Mouse (Mus musculus) T-helper 2 cell (primary cell): ENCODE data around the gene Nfatc3.

Experiments used
- in situ Hi-C: fragments of 300-600 bp; cut with MboI, MseI; formaldehyde crosslinking; loops from one replicate; pipeline ENCODE4 v1.15.1; 2025; ENCODE audit warnings: high pct_unique_total_duplicates

The Nfatc3 gene

GRCm38 (mm10) chr8:106055038-106055437, 3.6 kb upstream of the Nfatc3 start:
- in situ Hi-C loops = loop anchor here (25.0 kb wide), 1 partner anchor 718 kb away; the partner anchor contains the start of genes Fhod1, Lrrc29, Slc9a5 and Tmem208

- in situ Hi-C loops = loop anchor here (25.0 kb wide), 1 partner anchor 719 kb away; the partner anchor contains the start of genes Fhod1, Lrrc29, Slc9a5 and Tmem208
These were observed 2.1 kb upstream of the Nfatc3 start for GRCm38 (mm10) chr8:106056455-106056982.

- in situ Hi-C loops = loop anchor here (25.0 kb wide), 1 partner anchor 722 kb away; the partner anchor contains the start of genes Fhod1, Lrrc29, Slc9a5 and Tmem208
These were observed 1.2 kb downstream of the Nfatc3 start for GRCm38 (mm10) chr8:106059613-106060371.

GRCm38 (mm10) chr8:106060521-106060920, 1.9 kb downstream of the Nfatc3 start:
- in situ Hi-C loops = loop anchor here (25.0 kb wide), 1 partner anchor 723 kb away; the partner anchor contains the start of genes Fhod1, Lrrc29, Slc9a5 and Tmem208

- in situ Hi-C loops = loop anchor here (25.0 kb wide), 1 partner anchor 724 kb away; the partner anchor contains the start of genes Fhod1, Lrrc29, Slc9a5 and Tmem208
These were observed 3.0 kb downstream of the Nfatc3 start for GRCm38 (mm10) chr8:106061686-106062085.

- in situ Hi-C loops = loop anchor here (25.0 kb wide), 1 partner anchor 726 kb away; the partner anchor contains the start of genes Fhod1, Lrrc29, Slc9a5 and Tmem208
These were observed 4.4 kb downstream of the Nfatc3 start for GRCm38 (mm10) chr8:106063046-106063445.

- in situ Hi-C loops = loop anchor here (25.0 kb wide), 1 partner anchor 729 kb away; the partner anchor contains the start of genes Fhod1, Lrrc29, Slc9a5 and Tmem208
These were observed 8.1 kb downstream of the Nfatc3 start for GRCm38 (mm10) chr8:106066721-106067120.

GRCm38 (mm10) chr8:106069565-106069964, 10.9 kb downstream of the Nfatc3 start:
- in situ Hi-C loops = loop anchor here (25.0 kb wide), 1 partner anchor 732 kb away; the partner anchor contains the start of genes Fhod1, Lrrc29, Slc9a5 and Tmem208

GRCm38 (mm10) chr8:106072113-106072512, 13.5 kb downstream of the Nfatc3 start:
- in situ Hi-C loops = loop anchor here (25.0 kb wide), 1 partner anchor 735 kb away; the partner anchor contains the start of genes Fhod1, Lrrc29, Slc9a5 and Tmem208

- in situ Hi-C loops = loop anchor here (25.0 kb wide), 1 partner anchor 737 kb away; the partner anchor contains the start of genes Fhod1, Lrrc29, Slc9a5 and Tmem208
These were observed 15.6 kb downstream of the Nfatc3 start for GRCm38 (mm10) chr8:106074236-106074635.

GRCm38 (mm10) chr8:106074659-106075058, 16.0 kb downstream of the Nfatc3 start:
- in situ Hi-C loops = loop anchor here (25.0 kb wide), 1 partner anchor 737 kb away; the partner anchor contains the start of genes Fhod1, Lrrc29, Slc9a5 and Tmem208

GRCm38 (mm10) chr8:106075161-106075862, 16.7 kb downstream of the Nfatc3 start:
- in situ Hi-C loops = no loop called here

- in situ Hi-C loops = no loop called here
These were observed 17.2 kb downstream of the Nfatc3 start for GRCm38 (mm10) chr8:106075863-106076174.

GRCm38 (mm10) chr8:106076612-106077011, 18.0 kb downstream of the Nfatc3 start:
- in situ Hi-C loops = no loop called here

- in situ Hi-C loops = no loop called here
These were observed 18.9 kb downstream of the Nfatc3 start for GRCm38 (mm10) chr8:106077452-106078067.

GRCm38 (mm10) chr8:106102321-106102720, 43.7 kb downstream of the Nfatc3 start:
- in situ Hi-C loops = no loop called here

- in situ Hi-C loops = no loop called here
These were observed 45.2 kb downstream of the Nfatc3 start for GRCm38 (mm10) chr8:106103888-106104287.

- in situ Hi-C loops = no loop called here
These were observed 47.6 kb downstream of the Nfatc3 start for GRCm38 (mm10) chr8:106106193-106106592.

- in situ Hi-C loops = no loop called here
These were observed 49.4 kb downstream of the Nfatc3 start for GRCm38 (mm10) chr8:106108080-106108479.

- in situ Hi-C loops = no loop called here
These were observed 50.1 kb downstream of the Nfatc3 start for GRCm38 (mm10) chr8:106108729-106109128.

GRCm38 (mm10) chr8:106112041-106112440, 53.4 kb downstream of the Nfatc3 start:
- in situ Hi-C loops = no loop called here
